Mouse (Mus musculus) embryonic fibroblast, embryonic 13.5 days (primary cell): ENCODE measurements around the gene Rgp1.

Source experiments
- CTCF ChIP-seq: IDR thresholded peaks from 2 replicates; pipeline ENCODE4 v1.5.1; 2011; ENCODE audit warnings: mild to moderate bottlenecking, control low read depth, low read length, moderate library complexity, borderline replicate concordance; ENCODE audit not compliant: insufficient read depth
- POLR2A ChIP-seq: IDR thresholded peaks from 2 replicates; pipeline ENCODE4 v1.6.1; 2011; ENCODE audit warnings: low read depth, mild to moderate bottlenecking, control low read depth, low read length, moderate library complexity

DNA sequence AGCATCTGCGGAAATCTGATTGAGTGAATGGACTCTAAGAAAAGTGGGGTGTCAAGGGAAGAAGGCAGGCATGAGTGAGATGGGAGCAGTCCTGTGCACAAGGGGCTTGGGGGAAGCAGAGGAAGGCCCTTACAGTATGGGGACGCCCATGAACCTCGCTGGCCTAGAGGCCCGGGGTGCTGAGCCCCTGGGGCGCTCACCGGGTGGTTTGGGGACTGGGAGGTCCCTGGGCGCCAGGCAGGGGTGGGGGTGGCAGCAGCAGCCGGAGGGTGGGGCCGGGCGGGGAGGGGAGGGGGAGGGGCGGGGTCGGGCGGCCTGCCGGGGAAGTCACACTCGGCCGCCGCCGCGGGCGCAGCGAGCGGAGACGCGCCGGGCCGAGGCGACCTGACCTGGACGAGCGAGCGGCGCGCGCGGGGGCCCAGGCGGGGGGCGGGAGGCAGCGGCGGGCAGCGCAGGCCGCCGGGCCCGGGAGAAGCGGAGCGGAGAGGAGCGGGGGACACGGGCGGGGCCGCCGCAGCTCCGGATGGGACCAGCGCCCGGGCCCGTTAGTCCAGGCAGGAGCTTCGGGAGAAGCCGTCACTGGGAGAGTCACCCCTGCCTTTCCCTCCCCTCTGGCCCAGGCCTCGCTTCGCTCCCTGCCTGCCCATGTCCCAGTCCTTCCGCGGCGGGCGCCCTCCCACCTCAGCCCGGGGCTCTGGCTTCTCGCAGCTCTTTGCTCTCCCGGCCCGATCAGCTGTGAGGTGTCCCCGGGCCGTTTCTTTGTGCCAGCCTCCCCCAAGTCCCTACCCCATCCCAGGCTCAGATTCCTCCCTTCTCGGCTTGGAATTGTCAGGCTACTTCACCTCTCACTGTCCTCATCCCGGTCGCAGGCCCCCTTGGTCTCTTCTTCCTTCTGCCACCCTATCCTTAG is 52.8 kb downstream of the Rgp1 start, which contains the start of gene Npr2:
- TF ChIP-seq CTCF (no peak), POLR2A (no peak; the same call in none of the 2 replicates)
